14 mouse cellular contexts compared by ENCODE assay signal in genomic region chr12:5319359-5319973, GRCm38 (mm10). TPM values are rescaled to one million over a fixed set of nuclear protein-coding genes. Genes with fewer than 3 reads are reported as not detected.
DNase-seq lines count a peak whose midpoint lies in the region; ATAC-seq and TF ChIP-seq lines count a peak whose summit lies in the region.
"Had no signal": no experiment of that assay in that cellular context is flagged by ENCODE, and none has a peak within 500 bp of the region (broad histone marks: within the 10 kb centered on the region; RNA-seq: fewer than 3 reads in every experiment).

No protein-coding gene starts in this region.

- 30% methylated on average over 12 of the region's 12 CpGs for WGBS in forebrain, embryonic 13.5 days
- WGBS in forebrain, embryonic 16.5 days, result 26% methylated on average over 12 of the region's 12 CpGs
- 28% methylated on average over 12 of the region's 12 CpGs for WGBS in lung, embryonic 16.5 days
- 38% methylated on average over 12 of the region's 12 CpGs for WGBS in lung, postnatal 0 days
- 13% methylated on average over 12 of the region's 12 CpGs for WGBS in embryonic facial prominence, embryonic 13.5 days
- WGBS in limb, embryonic 14.5 days, result 18% methylated on average over 12 of the region's 12 CpGs

- no peaks in the 10 kb centered on the region for H3K36me3 ChIP-seq in forebrain, embryonic 13.5 days (ENCODE audit: poor library complexity, severe bottlenecking)
- H3K36me3 ChIP-seq in forebrain, embryonic 16.5 days (ENCODE audit: control insufficient read depth, insufficient read depth), result no peaks in the 10 kb centered on the region
- H3K36me3 ChIP-seq in lung, embryonic 16.5 days (ENCODE audit: control insufficient read depth, insufficient read depth, low read length), result no peaks in the 10 kb centered on the region
- no peaks in the 10 kb centered on the region for H3K36me3 ChIP-seq in lung, postnatal 0 days (ENCODE audit: insufficient read depth, low read length)
- H3K36me3 ChIP-seq in embryonic facial prominence, embryonic 13.5 days, result no peaks in the 10 kb centered on the region
- H3K36me3 ChIP-seq in limb, embryonic 14.5 days (ENCODE audit: control insufficient read depth, insufficient read depth, low read length), result no peaks in the 10 kb centered on the region
- H3K36me3 ChIP-seq: G1E had no signal

- no peak overlapping the region for H3K9ac ChIP-seq in forebrain, embryonic 13.5 days
- no peak overlapping the region for H3K9ac ChIP-seq in forebrain, embryonic 16.5 days (replicated peaks; ENCODE audit: low read depth, low read length)
- H3K9ac ChIP-seq in lung, embryonic 16.5 days (ENCODE audit: low read length), result no peak overlapping the region
- H3K9ac ChIP-seq in lung, postnatal 0 days (replicated peaks; ENCODE audit: low read depth), result no peak overlapping the region
- H3K9ac ChIP-seq in embryonic facial prominence, embryonic 13.5 days, result no peak overlapping the region; the same call in 1 of the 2 replicates
- H3K9ac ChIP-seq in limb, embryonic 14.5 days (ENCODE audit: low read depth, low read length, severe bottlenecking), result no peak overlapping the region

- peak; percentile 63 for ATAC-seq in forebrain, embryonic 13.5 days
- ATAC-seq in forebrain, embryonic 16.5 days, result no peak
- ATAC-seq in lung, embryonic 16.5 days (ENCODE audit: low read depth), result 0 out of 2 replicates have a peak, but pooled peaks have one; percentile 17
- ATAC-seq in lung, postnatal 0 days, result no peak; the same call in 1 of the 2 replicates
- ATAC-seq in embryonic facial prominence, embryonic 13.5 days (ENCODE audit: insufficient number of reproducible peaks, insufficient read depth, low FRiP score, low TSS enrichment, low read depth), result no peak
- no peak for ATAC-seq in limb, embryonic 14.5 days (ENCODE audit: low FRiP score, low read depth)
- ATAC-seq: intestine, postnatal 0 days had no signal

- H3K27me3 ChIP-seq in forebrain, embryonic 13.5 days, result no peaks in the 10 kb centered on the region
- no peaks in the 10 kb centered on the region for H3K27me3 ChIP-seq in forebrain, embryonic 16.5 days (replicated peaks; ENCODE audit: control insufficient read depth, insufficient read depth, low read length)
- no peaks in the 10 kb centered on the region for H3K27me3 ChIP-seq in lung, embryonic 16.5 days (ENCODE audit: control insufficient read depth, insufficient read depth, low read depth, low read length)
- no peaks in the 10 kb centered on the region for H3K27me3 ChIP-seq in lung, postnatal 0 days (replicated peaks; ENCODE audit: insufficient read depth, low read length)
- H3K27me3 ChIP-seq in embryonic facial prominence, embryonic 13.5 days, result no peaks in the 10 kb centered on the region
- no peaks in the 10 kb centered on the region for H3K27me3 ChIP-seq in limb, embryonic 14.5 days (ENCODE audit: control insufficient read depth, insufficient read depth, low read length)

- no peak for DNase-seq in lung, postnatal 0 days (ENCODE audit: low spot score)
- peak; percentile 29 for DNase-seq in limb, embryonic 14.5 days (ENCODE audit: low spot score)
- DNase-seq in layer of hippocampus, postnatal 25 days (ENCODE audit: extremely low spot score in 1 of 2, low spot score in 1 of 2), result no peak
- DNase-seq in B cell, adult 2 months, result no peak
- DNase-seq: cerebellum, adult 18-20 months; gastrocnemius, postnatal 10 days; lung, postnatal 36 days had no signal

- no peak for TF ChIP-seq CTCF in lung, postnatal 0 days (IDR thresholded peaks at IDR 0.05)

- H3K4me2 ChIP-seq in forebrain, embryonic 13.5 days, result no peak overlapping the region
- no peak overlapping the region for H3K4me2 ChIP-seq in forebrain, embryonic 16.5 days (ENCODE audit: low read length)
- no peak overlapping the region for H3K4me2 ChIP-seq in lung, embryonic 16.5 days (ENCODE audit: low read depth, low read length)
- no peak overlapping the region for H3K4me2 ChIP-seq in lung, postnatal 0 days (replicated peaks; ENCODE audit: low read depth, low read length)
- H3K4me2 ChIP-seq in embryonic facial prominence, embryonic 13.5 days, result peak overlapping the region; percentile 7; the same call in 1 of the 2 replicates
- no peak overlapping the region for H3K4me2 ChIP-seq in limb, embryonic 14.5 days (replicated peaks; ENCODE audit: low read depth, low read length, severe bottlenecking)

- H3K4me1 ChIP-seq in forebrain, embryonic 13.5 days, result peaks cover 14% of the 10 kb centered on the region
- H3K4me1 ChIP-seq in forebrain, embryonic 16.5 days (replicated peaks; ENCODE audit: control insufficient read depth, insufficient read depth, low read length), result peaks cover 8% of the 10 kb centered on the region
- peaks cover under 1% of the 10 kb centered on the region; the same call in 1 of the 2 replicates for H3K4me1 ChIP-seq in lung, embryonic 16.5 days (replicated peaks; ENCODE audit: control insufficient read depth, insufficient read depth, low read length)
- H3K4me1 ChIP-seq in lung, postnatal 0 days (ENCODE audit: insufficient read depth, low read depth, low read length), result no peaks in the 10 kb centered on the region
- peaks cover 20% of the 10 kb centered on the region for H3K4me1 ChIP-seq in embryonic facial prominence, embryonic 13.5 days
- peaks cover 22% of the 10 kb centered on the region for H3K4me1 ChIP-seq in limb, embryonic 14.5 days (ENCODE audit: control insufficient read depth, insufficient read depth, low read length)

- H3K27ac ChIP-seq in forebrain, embryonic 13.5 days, result no peak overlapping the region
- no peak overlapping the region for H3K27ac ChIP-seq in forebrain, embryonic 16.5 days (ENCODE audit: low read length)
- no peak overlapping the region for H3K27ac ChIP-seq in lung, embryonic 16.5 days (ENCODE audit: low read length)
- H3K27ac ChIP-seq in lung, postnatal 0 days (ENCODE audit: low read length), result no peak overlapping the region
- 0 out of 2 replicates have a peak overlapping the region, but pooled peaks have one; percentile 1 for H3K27ac ChIP-seq in embryonic facial prominence, embryonic 13.5 days
- H3K27ac ChIP-seq in limb, embryonic 14.5 days (replicated peaks; ENCODE audit: low read depth, low read length), result no peak overlapping the region

- no peak overlapping the region for H3K4me3 ChIP-seq in forebrain, embryonic 13.5 days
- H3K4me3 ChIP-seq in forebrain, embryonic 16.5 days (replicated peaks; ENCODE audit: low read length), result no peak overlapping the region
- no peak overlapping the region for H3K4me3 ChIP-seq in lung, embryonic 16.5 days (ENCODE audit: low read length)
- H3K4me3 ChIP-seq in lung, postnatal 0 days (ENCODE audit: low read depth, low read length), result no peak overlapping the region
- no peak overlapping the region for H3K4me3 ChIP-seq in embryonic facial prominence, embryonic 13.5 days
- H3K4me3 ChIP-seq in limb, embryonic 14.5 days (replicated peaks; ENCODE audit: low read length), result no peak overlapping the region

- TF ChIP-seq POLR2A in limb, embryonic 14.5 days (IDR thresholded peaks at IDR 0.05; ENCODE audit: borderline replicate concordance, extremely low read depth, insufficient read depth, insufficient read length), result no peak

- TF ChIP-seq EP300 in lung, postnatal 0 days (IDR thresholded peaks at IDR 0.05), result no peak

- no peaks in the 10 kb centered on the region for H3K9me3 ChIP-seq in forebrain, embryonic 13.5 days (replicated peaks)
- H3K9me3 ChIP-seq in forebrain, embryonic 16.5 days (ENCODE audit: control insufficient read depth, low read length), result no peaks in the 10 kb centered on the region
- H3K9me3 ChIP-seq in lung, embryonic 16.5 days (ENCODE audit: control insufficient read depth, low read length), result no peaks in the 10 kb centered on the region
- H3K9me3 ChIP-seq in lung, postnatal 0 days (ENCODE audit: low read length), result no peaks in the 10 kb centered on the region
- H3K9me3 ChIP-seq in embryonic facial prominence, embryonic 13.5 days, result no peaks in the 10 kb centered on the region
- H3K9me3 ChIP-seq in limb, embryonic 14.5 days (ENCODE audit: control insufficient read depth, low read length), result no peaks in the 10 kb centered on the region

RNA-seq across cellular contexts. Expression of gene Klhl29, which starts 56.0 kb away (rescaled TPM):
- 3.5 TPM in 2 replicates for polyA plus RNA-seq in forebrain, embryonic 13.5 days (2015; fragmentation: Nextera tagmentation; extraction: Ambion mirVana)
- polyA plus RNA-seq in forebrain, embryonic 16.5 days (2015; fragmentation: Nextera tagmentation; extraction: Ambion mirVana), result 5.3 and 7.3 TPM in 2 replicates
- 0.29 and 0.35 TPM in 2 replicates for polyA plus RNA-seq in lung, embryonic 16.5 days (2015; fragmentation: Nextera tagmentation; extraction: Ambion mirVana)
- 0.23 and 0.33 TPM in 2 replicates for polyA plus RNA-seq in lung, postnatal 0 days (2015; fragmentation: Nextera tagmentation; extraction: Ambion mirVana)
- 2.0 and 2.3 TPM in 2 replicates for polyA plus RNA-seq in embryonic facial prominence, embryonic 13.5 days (2015; fragmentation: Nextera tagmentation; extraction: Ambion mirVana)
- polyA plus RNA-seq in limb, embryonic 14.5 days (2012; rRNA removed), result 14.0 and 23.0 TPM in 2 replicates
- polyA plus RNA-seq in limb, embryonic 14.5 days (2014; fragmentation: Nextera tagmentation; extraction: Ambion mirVana), result 4.9 and 5.9 TPM in 2 replicates
- 10 to 100 TPM; 37.5 to 39.5 TPM for total RNA-seq in layer of hippocampus, postnatal 25 days (2021)
- total RNA-seq: monocyte, adult 5-6 weeks had no signal
- polyA plus RNA-seq: G1E had no signal

Comparison
In these comparisons a context has a peak if more than half of its experiments do, and no peak if none do; other contexts are left out.
1. ATAC-seq: peak in forebrain, embryonic 13.5 days (single experiment) and lung, embryonic 16.5 days (single experiment); none in forebrain, embryonic 16.5 days (single experiment), lung, postnatal 0 days (single experiment), embryonic facial prominence, embryonic 13.5 days (single experiment) and limb, embryonic 14.5 days (single experiment).